Mouse (Mus musculus): ENCODE measurements around the gene Cdkn2aipnl.
A peak's percentile ranks its signal among the peaks of the same experiment; 100 is the strongest.

Gene Cdkn2aipnl

DNA sequence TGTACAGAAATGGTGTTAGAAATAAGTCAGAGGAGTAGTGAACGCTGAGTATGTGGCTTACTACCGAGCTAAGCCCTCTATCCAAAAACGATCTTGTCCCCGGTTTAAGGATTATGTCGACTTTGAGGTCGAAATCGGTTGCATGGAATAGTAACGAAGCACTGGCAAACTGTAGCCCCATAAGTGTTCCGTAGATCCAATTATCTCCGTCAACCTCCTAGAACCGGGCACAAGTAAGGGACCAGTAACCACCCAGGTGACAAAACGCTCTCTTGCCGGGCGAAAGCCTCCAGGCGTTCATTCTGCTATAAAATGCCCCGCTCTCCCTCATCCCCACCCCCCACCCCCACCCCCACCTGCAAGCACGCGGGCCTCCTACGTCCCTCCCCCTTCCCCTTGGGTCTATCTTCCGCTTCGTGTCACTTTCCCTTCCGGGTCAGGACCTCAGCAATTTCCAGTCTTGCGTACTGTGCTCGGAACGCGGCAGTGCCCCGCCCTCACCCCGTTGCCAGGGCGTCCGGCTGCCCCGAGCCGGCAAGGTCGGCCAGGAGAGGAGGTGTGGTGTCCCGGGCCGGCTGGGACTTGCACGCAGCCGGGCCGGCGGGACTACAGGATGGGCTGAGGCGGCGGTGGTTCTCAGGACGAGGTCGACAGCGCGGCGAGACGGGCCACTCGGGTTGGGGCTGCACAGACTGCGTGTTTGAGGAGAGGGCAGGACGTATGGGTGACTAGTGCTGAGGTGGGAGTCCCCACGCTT, 36.5 kb downstream of the Cdkn2aipnl start, which contains the start of gene Cdkl3:
Cdkl3 (plus strand) TSS at position 450 of the 757 bp plus-strand sequence.
- peak; percentile 95 for DNase-seq (ENCODE audit: low read depth, low spot score)

DNA sequence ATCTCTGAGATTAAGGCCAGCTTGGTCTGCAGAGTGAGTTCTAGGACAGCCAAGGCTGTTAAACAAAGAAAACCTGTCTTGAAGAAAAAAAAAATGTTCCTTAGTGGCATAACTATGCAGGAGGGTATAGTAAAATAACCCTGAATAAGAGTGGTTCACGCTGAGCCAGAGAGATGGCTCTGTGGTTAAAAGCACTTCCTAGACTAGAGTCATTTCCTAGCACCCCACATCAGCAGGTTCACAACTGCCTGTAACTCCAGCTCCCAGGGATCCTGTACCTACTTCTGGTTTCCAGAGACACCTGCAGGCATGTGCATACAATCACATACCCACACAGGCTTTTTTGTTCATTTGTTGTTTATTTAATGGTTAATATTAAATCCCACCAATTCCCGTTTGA, 38.1 kb downstream of the Cdkn2aipnl start:
- DNase-seq (ENCODE audit: low read depth, low spot score) = peak; percentile 27

DNA sequence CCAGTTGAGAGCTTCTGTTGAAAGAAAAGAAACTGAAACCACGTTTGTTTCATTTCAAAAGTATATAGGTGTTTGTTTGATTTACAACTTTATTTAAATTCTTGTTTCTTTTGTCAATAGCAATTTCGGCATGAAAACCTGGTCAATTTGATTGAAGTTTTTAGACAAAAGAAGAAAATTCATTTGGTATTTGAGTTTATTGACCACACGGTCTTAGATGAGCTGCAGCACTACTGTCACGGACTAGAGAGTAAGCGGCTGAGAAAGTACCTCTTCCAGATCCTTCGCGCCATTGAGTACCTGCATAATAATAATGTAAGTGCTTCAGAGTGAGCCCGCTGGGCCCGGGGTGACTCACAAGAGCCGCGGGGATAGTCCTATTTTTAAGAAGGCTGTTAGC, 43.5 kb downstream of the Cdkn2aipnl start:
- no peak for DNase-seq (ENCODE audit: low read depth, low spot score)

DNA sequence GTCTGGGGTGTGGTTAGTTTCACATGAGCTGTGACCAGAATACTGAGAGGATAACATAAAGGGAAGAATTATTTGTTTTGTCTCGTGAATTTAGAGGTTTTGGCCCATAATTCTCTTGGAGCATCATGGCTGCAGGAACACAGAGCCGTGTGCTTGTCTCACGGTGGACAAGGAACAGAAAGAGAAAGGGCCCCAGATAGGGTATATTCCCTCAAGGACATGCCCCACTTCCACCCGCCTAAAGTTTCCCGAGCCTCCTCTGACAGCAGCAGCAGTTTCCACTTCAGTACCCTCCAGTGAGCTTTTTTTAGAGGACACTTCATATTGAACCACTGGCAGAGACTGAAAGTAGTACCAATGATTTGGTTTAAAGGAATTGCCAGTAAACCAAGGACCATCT, 44.1 kb downstream of the Cdkn2aipnl start:
- no peak for DNase-seq (ENCODE audit: low read depth, low spot score)

DNA sequence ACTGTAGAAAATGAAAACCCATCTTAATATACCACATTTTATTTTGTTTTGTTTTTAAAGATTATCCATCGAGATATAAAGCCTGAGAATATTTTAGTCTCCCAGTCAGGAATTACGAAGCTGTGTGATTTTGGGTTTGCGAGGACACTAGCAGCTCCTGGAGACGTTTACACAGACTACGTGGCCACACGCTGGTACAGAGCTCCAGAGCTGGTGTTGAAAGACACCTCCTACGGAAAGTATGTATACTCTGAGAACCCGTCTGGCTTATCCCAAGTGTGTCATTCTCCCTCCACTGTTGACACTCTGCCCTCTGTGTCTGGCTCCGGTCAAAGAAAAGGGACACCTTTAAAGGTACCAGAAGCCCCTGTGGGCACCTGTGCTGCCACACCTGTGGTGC, 50.8 kb downstream of the Cdkn2aipnl start:
- DNase-seq (ENCODE audit: low read depth, low spot score) = no peak

Data from CD4-positive helper T cell, adult 2 months (primary cell).